Mouse (Mus musculus) 416B (cell line): ENCODE results near the gene Scaf1.

Experiments used
- DNase-seq: peaks from one replicate; pipeline ENCODE4 v3.0.0; 2011; ENCODE audit warnings: low read depth

Scaf1 gene

DNA sequence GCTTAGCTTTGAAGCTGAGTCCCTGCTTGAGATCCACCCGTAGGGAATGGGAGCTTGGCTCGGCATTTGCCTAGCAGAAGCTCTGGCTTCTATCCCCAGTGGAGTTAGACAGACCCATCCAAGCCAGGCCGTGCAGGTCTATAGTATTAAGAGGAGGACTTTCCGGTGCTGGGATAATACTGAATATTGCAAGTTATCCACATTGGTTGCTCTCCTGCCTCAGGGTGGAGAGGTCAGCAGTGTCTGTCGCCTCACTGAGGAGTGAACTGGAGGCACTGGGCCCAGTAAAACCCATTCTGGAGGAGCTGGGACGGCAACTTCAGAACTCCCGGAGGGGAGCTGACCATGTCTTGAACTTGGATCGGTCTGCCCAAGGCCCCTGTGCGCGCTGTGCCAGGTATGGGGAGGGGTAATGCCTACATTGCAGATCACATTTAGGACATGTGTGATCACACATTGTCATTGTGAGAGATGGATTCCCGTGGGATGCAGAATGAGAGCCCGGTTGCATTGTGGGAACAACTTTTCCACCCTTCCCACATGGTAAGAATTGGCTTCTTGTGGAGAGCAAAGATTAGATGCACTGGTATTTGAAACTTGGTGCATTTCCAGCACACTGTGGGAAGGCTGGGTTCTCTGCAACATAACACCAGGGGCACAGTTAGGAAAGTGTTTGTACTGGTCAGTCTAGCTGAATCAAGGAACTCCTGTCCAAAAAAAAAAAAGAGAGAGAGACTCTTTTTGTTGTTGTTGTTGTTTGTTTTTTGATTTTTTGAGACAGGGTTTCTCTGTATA lies 61.9 kb downstream of the Scaf1 start:
- no peak for DNase-seq

DNA sequence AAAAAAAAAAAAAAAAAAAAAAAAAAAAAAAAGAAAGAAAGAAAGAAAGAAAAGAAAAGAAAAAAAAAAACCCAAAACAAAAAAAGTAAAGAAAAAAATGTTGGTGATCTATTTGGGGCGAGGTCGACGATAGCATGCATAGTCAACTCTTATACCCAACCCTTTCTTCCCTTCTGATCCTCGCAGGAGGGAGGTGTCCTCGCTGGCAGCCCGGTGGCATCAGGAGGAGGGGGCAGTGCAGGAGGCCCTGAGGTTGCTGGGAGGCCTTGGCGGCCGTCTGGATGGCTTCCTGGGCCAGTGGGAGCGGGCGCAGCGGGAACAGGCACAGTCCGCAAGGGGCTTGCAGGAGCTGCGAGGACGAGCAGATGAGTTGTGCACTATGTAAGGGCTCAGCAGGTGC lies 62.6 kb downstream of the Scaf1 start:
- DNase-seq = no peak
